Mouse (Mus musculus) bone marrow, adult 2 months (tissue): Measurements from ENCODE around the gene Tmem208.

Source experiments
- CTCF ChIP-seq: fragments of 200-500 bp; IDR thresholded peaks from 2 replicates; pipeline ENCODE4 v1.5.1; 2011; ENCODE audit warnings: low read length, control low read depth; ENCODE audit not compliant: control insufficient read depth, insufficient read depth
- POLR2A ChIP-seq: fragments of 200-500 bp; IDR thresholded peaks from 2 replicates; pipeline ENCODE4 v1.6.1; 2011; ENCODE audit warnings: low read depth, mild to moderate bottlenecking, control low read depth, low read length, borderline replicate concordance; ENCODE audit not compliant: control insufficient read depth

DNA sequence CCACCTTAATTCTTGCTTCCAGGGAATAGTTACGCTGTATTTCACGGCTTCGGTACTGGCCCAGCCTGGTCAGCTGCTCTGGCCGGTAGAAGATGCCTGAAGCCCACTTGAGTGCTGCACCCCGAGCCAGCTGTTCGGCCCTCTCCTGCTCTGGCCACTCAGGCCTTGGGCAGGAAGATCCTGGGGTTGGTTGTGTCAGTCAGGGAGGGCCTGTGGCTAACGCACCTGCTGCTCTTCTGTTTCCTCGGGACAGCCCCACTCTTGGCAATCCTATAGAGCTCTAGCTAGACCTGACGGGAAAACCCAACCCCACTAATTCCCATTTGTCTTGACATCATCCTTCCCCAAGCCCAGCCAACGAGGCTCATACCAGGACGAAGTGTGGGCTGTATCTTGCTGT, 30.9 kb upstream of the Tmem208 start:
- no peak for TF ChIP-seq POLR2A
- no peak for TF ChIP-seq CTCF
